Mouse (Mus musculus): ENCODE results near the gene Ism2. TPM values are rescaled to one million over a fixed set of nuclear protein-coding genes. Genes with fewer than 3 reads are reported as not detected.
A peak's percentile ranks its signal among the peaks of the same experiment; 100 is the strongest.

Gene Ism2
- polyA plus RNA-seq, 1 experiment from 2014 or later: 0.44 TPM

GRCm38 (mm10) chr12:87266108-87266826 is 33.2 kb downstream of the Ism2 start, which contains the start of the genes Vipas39 and Ahsa1:
TSS of gene Vipas39 (minus strand) at chr12:87266256.
TSS of gene Ahsa1 (plus strand) at chr12:87266479.
- H3K27ac ChIP-seq: peak within 1 kb of the TSS; percentile 91
- H3K27me3 ChIP-seq (replicated peaks): no peaks in the 10 kb centered on the region
- peaks cover 6% of the 10 kb centered on the region for H3K4me1 ChIP-seq
- H3K36me3 ChIP-seq: peaks cover 37% of the 10 kb centered on the region
- no peaks in the 10 kb centered on the region for H3K9me3 ChIP-seq
- peak within 1 kb of the TSS; percentile 77 for H3K4me2 ChIP-seq
- peak; percentile 98 for ATAC-seq (ENCODE audit: insufficient read depth, low FRiP score, low read depth)
- under 1% methylated on average over 31 of the region's 31 CpGs for WGBS
- peak within 1 kb of the TSS; percentile 89 for H3K4me3 ChIP-seq (replicated peaks)
- H3K9ac ChIP-seq: peak within 1 kb of the TSS; percentile 92

GRCm38 (mm10) chr12:87265444-87265843 is 34.1 kb downstream of the Ism2 start:
- peak overlapping the region; percentile 69 for H3K4me2 ChIP-seq
- H3K9ac ChIP-seq: peak overlapping the region; percentile 66
- ATAC-seq (ENCODE audit: insufficient read depth, low FRiP score, low read depth): no peak
- peak overlapping the region; percentile 89 for H3K4me3 ChIP-seq (replicated peaks)
- H3K27ac ChIP-seq: peak overlapping the region; percentile 72; the same call in 1 of the 2 replicates
- H3K27me3 ChIP-seq (replicated peaks): no peaks in the 10 kb centered on the region
- 17% methylated on average over 11 of the region's 11 CpGs for WGBS
- peaks cover 31% of the 10 kb centered on the region for H3K36me3 ChIP-seq
- no peaks in the 10 kb centered on the region for H3K9me3 ChIP-seq
- H3K4me1 ChIP-seq: peaks cover 6% of the 10 kb centered on the region

- H3K9ac ChIP-seq: no peak overlapping the region
- no peak overlapping the region for H3K27ac ChIP-seq
- no peak for ATAC-seq (ENCODE audit: insufficient read depth, low FRiP score, low read depth)
- H3K4me1 ChIP-seq: no peaks in the 10 kb centered on the region
- H3K36me3 ChIP-seq: peaks cover 35% of the 10 kb centered on the region
- 96% methylated on average over 8 of the region's 8 CpGs for WGBS
- H3K27me3 ChIP-seq (replicated peaks): no peaks in the 10 kb centered on the region
- no peak overlapping the region for H3K4me3 ChIP-seq (replicated peaks)
- H3K4me2 ChIP-seq: no peak overlapping the region
- H3K9me3 ChIP-seq: no peaks in the 10 kb centered on the region
These were observed 38.9 kb downstream of the Ism2 start for GRCm38 (mm10) chr12:87260562-87260961.

GRCm38 (mm10) chr12:87256629-87257028 is 42.9 kb downstream of the Ism2 start:
- no peak overlapping the region for H3K4me3 ChIP-seq (replicated peaks)

GRCm38 (mm10) chr12:87253878-87254277 is 45.6 kb downstream of the Ism2 start:
- peaks cover 51% of the 10 kb centered on the region for H3K36me3 ChIP-seq
- H3K27ac ChIP-seq: no peak overlapping the region
- H3K9ac ChIP-seq: no peak overlapping the region
- H3K4me3 ChIP-seq (replicated peaks): no peak overlapping the region
- 95% methylated on average over 6 of the region's 6 CpGs for WGBS
- no peaks in the 10 kb centered on the region for H3K27me3 ChIP-seq (replicated peaks)
- H3K9me3 ChIP-seq: no peaks in the 10 kb centered on the region
- H3K4me1 ChIP-seq: no peaks in the 10 kb centered on the region
- H3K4me2 ChIP-seq: no peak overlapping the region
- no peak for ATAC-seq (ENCODE audit: insufficient read depth, low FRiP score, low read depth)

More at GRCm38 (mm10) chr12:87256629-87257028, 42.9 kb downstream of the Ism2 start:
- no peaks in the 10 kb centered on the region for H3K4me1 ChIP-seq
- no peak overlapping the region for H3K4me2 ChIP-seq
- no peaks in the 10 kb centered on the region for H3K27me3 ChIP-seq (replicated peaks)
- H3K27ac ChIP-seq: no peak overlapping the region
- no peak for ATAC-seq (ENCODE audit: insufficient read depth, low FRiP score, low read depth)
- WGBS: 90% methylated on average over 5 of the region's 5 CpGs
- no peaks in the 10 kb centered on the region for H3K9me3 ChIP-seq
- peaks cover 43% of the 10 kb centered on the region for H3K36me3 ChIP-seq
- no peak overlapping the region for H3K9ac ChIP-seq

- Histone ChIP-seq H3K27me3 (replicated peaks) (no peaks in the 10 kb centered on the region), H3K9ac (no peak overlapping the region), H3K9me3 (no peaks in the 10 kb centered on the region), H3K27ac (no peak overlapping the region), H3K36me3 (peaks cover 46% of the 10 kb centered on the region), H3K4me1 (no peaks in the 10 kb centered on the region), H3K4me3 (replicated peaks) (no peak overlapping the region), H3K4me2 (no peak overlapping the region)
- ATAC-seq (ENCODE audit: insufficient read depth, low FRiP score, low read depth): no peak
- WGBS: 88% methylated on average over 6 of the region's 6 CpGs
These were observed 49.3 kb downstream of the Ism2 start for GRCm38 (mm10) chr12:87250161-87250560.

GRCm38 (mm10) chr12:87238632-87239031 is 60.9 kb downstream of the Ism2 start, which contains the start of gene Noxred1:
TSS of gene Noxred1 (minus strand) at chr12:87238732.
- Histone ChIP-seq H3K9me3 (no peaks in the 10 kb centered on the region), H3K27ac (no peak within 1 kb of the TSS), H3K36me3 (peaks cover 24% of the 10 kb centered on the region; the same call in 1 of the 2 replicates), H3K4me1 (no peaks in the 10 kb centered on the region), H3K9ac (no peak within 1 kb of the TSS), H3K4me2 (no peak within 1 kb of the TSS), H3K4me3 (replicated peaks) (no peak within 1 kb of the TSS), H3K27me3 (replicated peaks) (no peaks in the 10 kb centered on the region)
- WGBS: 95% methylated on average over 1 of the region's 1 CpGs
- ATAC-seq (ENCODE audit: insufficient read depth, low FRiP score, low read depth): no peak

GRCm38 (mm10) chr12:87236882-87237483 is 62.5 kb downstream of the Ism2 start:
- Histone ChIP-seq H3K9me3 (no peaks in the 10 kb centered on the region), H3K4me1 (no peaks in the 10 kb centered on the region), H3K9ac (no peak overlapping the region), H3K4me3 (replicated peaks) (no peak overlapping the region), H3K27ac (no peak overlapping the region), H3K4me2 (no peak overlapping the region), H3K27me3 (replicated peaks) (no peaks in the 10 kb centered on the region), H3K36me3 (peaks cover 19% of the 10 kb centered on the region; the same call in 1 of the 2 replicates)
- WGBS: 83% methylated on average over 5 of the region's 5 CpGs
- ATAC-seq (ENCODE audit: insufficient read depth, low FRiP score, low read depth): no peak

GRCm38 (mm10) chr12:87230379-87230895 is 69.1 kb downstream of the Ism2 start:
- Histone ChIP-seq H3K36me3 (no peaks in the 10 kb centered on the region), H3K27me3 (replicated peaks) (no peaks in the 10 kb centered on the region), H3K4me2 (no peak overlapping the region), H3K9me3 (no peaks in the 10 kb centered on the region), H3K9ac (no peak overlapping the region), H3K4me3 (replicated peaks) (no peak overlapping the region), H3K4me1 (no peaks in the 10 kb centered on the region), H3K27ac (no peak overlapping the region)
- peak; percentile 35; the same call in 1 of the 2 replicates for ATAC-seq (ENCODE audit: insufficient read depth, low FRiP score, low read depth)

GRCm38 (mm10) chr12:87229633-87230032 is 69.9 kb downstream of the Ism2 start:
- Histone ChIP-seq H3K9ac (no peak overlapping the region), H3K36me3 (no peaks in the 10 kb centered on the region), H3K27ac (no peak overlapping the region), H3K4me3 (replicated peaks) (no peak overlapping the region), H3K27me3 (replicated peaks) (no peaks in the 10 kb centered on the region), H3K4me1 (no peaks in the 10 kb centered on the region), H3K4me2 (no peak overlapping the region), H3K9me3 (no peaks in the 10 kb centered on the region)
- ATAC-seq (ENCODE audit: insufficient read depth, low FRiP score, low read depth): no peak
- WGBS: 78% methylated on average over 2 of the region's 2 CpGs
